Mouse (Mus musculus) thymus, postnatal 14 days (tissue): ENCODE results near the gene Fam222b.
"Not testable (repeated sequence)": the region's sequence is repeated elsewhere in the genome, so short reads cannot be mapped to it uniquely, and the experiment has no call there.

Experiments used
- DNase-seq: peaks from one replicate; pipeline ENCODE4 v3.0.0; 2021

The Fam222b gene

DNA sequence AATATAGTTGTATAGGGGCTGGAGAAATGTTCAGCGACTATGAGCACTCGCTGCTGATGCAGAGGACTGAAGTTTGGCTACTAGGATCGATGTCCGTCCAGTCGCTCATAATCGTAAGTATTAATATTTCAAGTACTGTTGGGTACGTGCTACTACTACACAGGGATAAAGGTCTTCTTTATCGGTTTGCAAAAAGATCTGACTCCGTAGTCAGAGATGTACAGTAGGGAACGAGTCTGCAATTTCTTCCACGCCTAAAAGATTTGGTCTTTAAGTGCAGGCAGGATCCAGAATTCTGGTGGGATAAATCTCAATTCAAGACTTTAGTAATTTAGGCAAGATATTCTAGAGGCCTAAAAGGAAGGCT, 340 bp upstream of the Fam222b start:
- no peak for DNase-seq

DNA sequence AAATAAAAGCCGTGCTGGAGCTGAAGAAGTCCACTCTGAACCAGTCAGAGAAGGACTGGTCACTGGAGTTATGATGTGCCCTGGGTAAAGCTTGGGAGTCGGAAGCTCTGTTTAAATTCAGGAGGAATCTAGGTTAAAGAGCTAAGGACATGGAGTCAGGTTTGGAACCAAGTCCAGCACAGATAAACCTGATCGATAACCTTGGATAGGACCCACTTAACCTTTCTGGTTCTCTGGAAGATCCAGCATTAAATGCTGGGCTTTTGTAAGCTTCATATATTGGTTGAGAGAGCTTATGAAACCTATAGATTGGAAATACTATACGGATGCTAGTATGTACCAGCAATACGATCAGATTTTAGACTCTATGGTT, 670 bp downstream of the Fam222b start:
- DNase-seq = no peak

DNA sequence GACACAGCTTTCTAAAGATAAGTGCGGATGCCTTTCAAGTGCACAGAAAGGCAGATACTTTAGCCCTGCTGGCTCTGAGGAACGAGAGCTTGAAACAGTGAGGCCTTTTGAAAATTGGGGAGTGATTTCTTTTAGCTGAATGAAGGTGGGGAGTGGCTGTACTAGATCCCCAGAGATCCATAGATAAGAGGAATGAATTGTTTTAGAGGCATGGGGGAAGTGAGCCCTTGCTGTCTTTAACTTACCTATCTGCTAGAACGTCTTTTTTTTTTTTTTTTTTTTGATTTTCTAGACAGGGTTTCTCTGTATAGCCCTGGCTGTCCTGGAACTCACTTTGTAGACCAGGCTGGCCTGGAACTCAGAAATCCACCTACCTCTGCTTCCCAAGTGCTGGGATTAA, 2.6 kb downstream of the Fam222b start:
- no peak for DNase-seq

DNA sequence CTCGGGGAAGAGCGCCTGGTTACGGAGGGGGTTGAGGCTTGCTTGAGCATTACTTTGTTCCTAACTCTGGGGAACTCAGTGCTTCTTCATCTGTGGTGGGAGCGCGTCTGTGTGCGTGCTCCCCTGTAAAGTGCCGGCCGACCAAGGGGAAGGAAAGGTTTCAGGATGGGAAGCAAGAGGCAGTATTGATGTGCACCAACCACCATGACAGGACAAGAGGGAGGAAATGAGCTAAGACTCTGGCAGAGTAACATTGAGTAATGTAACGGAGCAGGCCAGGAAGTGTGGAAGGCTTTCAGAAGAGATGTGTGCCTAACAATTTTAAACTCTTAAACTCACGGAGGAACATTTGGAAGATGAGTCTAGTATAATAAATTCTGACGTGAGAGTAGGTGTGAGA, 6.3 kb downstream of the Fam222b start:
- no peak for DNase-seq

DNA sequence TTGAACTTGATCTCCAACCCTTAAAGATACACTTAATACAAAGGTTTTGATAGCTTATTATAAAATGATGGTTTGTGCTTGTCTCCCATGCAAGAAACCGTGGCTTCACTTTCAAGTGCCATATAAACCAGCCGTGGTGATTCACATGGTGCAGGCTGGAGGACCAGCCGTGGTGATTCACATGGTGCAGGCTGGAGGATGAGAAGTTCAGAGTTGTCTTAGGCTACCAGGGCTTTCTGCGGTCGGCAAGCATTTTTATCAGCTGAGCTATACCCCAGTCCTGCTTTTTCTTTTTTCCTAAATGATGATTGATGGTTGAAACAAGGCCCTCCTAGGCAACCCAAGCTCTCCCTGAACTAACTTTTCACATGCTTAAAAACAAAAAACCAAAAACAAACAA, 7.7 kb downstream of the Fam222b start:
- DNase-seq = no peak

DNA sequence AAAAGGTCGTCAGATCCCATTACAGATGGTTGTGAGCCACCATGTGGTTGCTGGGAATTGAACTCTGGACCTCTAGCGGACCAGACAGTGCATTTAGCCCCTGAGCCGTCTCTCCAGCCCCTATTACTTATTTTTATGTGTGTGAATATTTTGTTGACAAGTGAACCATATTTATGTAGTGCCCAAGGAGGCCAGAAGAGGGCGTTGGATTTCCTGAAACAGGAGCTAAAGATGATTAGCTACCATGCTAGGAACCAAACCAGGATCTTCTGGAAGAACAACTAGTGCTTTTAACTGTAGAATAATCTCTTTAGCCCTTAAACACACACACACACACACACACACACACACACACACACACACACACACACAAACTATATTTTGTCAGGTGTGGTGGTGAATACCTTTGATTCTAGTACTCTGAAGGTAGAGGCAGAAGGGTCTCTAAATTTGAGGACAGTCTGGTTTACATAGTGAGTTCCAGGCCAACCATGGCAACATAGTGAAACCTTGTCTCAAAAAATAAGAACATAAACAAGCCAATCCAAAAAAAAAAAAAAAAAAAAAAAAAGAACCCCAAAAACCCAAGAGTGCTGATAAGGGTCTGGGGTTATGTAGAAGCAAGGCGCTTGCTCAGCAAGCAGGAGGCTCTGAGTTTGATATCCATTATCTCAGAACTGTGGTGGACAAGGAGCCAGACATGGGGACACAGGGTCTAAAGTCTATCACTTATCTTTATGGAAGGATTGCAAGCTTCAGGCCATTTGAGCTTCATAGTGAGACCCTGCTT, 8.7 kb downstream of the Fam222b start:
- DNase-seq = peak; percentile 13

DNA sequence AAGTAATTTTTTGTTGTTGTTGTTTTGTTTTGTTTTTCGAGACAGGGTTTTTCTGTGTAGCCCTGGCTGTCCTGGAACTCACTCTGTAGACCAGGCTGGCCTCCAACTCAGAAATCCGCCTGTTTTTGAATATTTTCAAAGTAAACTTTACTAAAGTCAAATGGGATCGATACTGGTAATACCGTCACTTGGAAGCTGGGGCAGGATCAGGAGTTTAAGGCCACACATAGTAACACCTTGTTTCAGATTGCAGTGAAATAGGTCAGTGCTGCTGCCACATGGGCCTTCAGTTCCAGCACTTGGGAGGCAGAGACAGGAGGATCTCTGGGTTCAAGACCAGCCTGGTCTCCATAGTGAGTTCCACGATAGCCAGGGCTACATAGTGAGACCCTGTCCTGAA, 10.0 kb downstream of the Fam222b start:
- DNase-seq = no peak

DNA sequence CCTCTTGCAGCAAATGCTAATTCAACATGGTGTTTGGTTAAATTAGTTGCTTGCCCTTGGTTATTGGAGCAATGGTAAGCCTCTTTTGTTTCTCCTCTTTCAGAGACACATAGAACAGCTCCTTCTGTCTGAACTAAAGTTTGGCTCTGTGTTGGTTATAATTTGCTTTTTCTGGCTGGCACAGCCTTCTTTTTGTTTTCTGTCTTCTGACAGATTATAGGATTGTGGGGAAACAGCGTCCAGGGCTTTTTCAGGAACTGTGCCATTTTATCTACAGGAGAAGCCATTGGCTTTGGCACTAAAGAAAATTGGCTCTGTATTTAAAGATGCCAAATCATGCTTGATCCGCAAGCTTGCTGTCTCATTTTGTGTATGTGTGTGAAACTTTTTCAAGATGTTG, 19.2 kb downstream of the Fam222b start:
- no peak for DNase-seq

DNA sequence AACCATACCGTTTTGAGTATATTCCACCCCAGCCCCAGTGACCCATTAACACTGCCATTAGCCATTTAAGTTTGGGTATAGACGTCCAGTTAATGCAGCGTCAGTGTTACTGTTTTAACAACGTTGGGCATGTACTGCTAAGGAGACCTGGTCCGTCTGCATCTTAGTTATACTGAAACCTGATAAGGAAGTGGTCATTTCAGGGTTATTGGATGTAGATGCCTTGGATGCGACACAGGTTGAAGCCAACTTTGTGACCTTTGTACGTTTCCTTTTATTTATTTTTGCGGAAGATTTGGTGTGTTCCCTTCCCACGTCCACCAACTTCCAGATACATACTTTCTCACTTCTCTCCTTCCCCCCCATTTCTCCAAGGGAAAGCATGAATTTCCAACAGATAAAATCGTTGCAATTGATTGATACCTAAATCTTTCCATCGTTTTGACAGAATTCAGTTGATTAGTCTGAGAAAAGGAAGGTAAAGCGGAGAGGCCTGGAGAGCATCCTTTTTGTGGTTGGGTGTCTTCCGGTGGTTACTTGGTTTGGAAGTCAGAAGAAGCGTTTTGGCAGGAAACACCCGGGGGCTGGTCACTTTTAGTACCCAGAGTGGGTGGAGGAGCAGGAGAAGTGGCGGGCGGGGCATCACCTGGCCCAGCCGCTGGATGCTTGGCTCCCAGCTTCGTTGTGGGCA, 20.4 kb downstream of the Fam222b start:
- no peak for DNase-seq

DNA sequence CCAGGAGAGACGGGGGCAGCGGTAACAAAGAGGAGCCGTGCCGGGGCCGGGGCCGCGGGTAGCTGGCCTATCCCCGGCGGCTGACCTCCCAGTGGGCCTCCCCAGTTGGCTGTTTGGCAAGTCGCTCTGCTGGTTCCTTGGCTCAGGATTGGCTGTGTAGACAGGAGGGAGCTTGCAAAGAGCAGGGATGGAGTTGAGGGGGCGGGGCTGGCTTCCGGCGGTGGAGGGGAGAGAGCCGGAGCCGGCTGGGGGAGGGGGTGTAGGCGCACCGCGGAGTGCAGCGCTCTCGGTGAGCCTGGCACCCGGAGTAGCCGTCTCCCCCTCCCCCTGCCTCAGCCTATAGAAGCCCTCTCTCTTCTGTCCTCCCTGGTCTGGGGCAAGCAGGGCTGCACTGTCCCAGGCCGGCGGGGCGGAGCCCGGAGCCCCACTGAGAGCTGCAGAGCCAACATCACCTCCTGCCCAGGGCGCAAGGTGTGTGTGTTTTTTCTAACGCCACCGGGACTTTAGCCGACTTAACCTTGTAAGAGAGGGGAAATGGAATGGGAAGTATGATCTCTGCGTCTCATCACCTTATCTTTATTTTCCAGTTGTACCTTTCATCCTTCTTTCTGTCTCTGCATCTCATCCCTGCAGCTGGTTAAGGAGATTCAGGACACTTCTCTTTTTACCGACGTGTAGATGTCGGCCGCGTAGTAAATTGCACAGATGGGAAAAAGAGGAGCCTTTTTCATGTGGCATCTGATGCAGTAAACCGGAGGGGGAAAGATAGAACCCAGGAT, 21.1 kb downstream of the Fam222b start:
- DNase-seq = peak; percentile 92

DNA sequence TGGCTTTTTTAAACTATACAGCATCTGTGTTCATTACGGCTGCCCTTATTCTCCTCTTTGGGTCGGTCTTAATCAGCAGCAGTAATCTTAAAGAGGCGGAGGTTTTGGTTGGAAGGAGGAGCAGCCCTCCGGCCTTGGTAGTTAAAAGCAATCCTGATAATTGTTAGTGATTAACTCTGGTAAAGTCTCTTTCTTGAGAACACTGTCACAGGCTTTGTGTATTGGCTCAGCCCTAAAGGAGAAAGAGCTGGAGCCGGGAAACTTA, 21.6 kb downstream of the Fam222b start:
- DNase-seq = no peak

DNA sequence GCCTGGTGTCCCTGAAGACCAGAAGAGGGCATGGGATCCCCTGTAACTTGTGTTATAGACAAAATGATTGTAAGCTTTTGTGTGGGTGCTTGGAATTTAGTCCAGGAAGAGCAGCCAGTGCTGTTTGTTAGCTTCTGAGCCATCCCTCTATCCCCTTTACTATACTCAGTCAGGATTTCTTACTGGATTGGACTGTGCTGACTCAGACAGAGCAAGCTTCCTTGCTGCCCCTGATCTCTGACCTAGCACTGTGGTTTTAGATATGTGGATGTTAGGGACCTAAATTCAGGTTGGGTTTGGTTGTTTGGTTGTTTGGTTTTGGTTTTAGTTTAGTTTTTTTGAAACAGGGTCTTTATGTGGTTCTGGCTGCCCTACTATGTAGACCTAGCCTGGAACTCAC, 24.0 kb downstream of the Fam222b start:
- DNase-seq = no peak

DNA sequence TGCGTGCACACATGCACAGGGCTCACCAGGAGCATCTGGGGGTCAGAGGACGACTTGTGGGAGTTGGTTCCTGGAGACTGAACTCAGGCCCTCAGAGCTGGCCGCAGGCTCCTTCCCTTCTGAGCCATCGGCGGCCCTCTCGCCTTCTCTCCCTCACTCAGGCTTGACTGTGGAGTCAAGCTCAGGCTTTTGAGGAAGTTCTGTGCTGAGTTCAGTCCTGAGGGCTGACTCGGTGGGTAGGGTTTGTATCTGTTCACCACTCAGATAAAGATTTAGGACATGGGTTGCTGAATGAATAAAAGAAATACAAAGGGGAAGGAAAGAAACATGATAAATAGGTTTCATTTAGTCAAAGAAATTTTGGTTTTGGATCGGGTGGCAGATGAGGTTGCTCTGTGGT, 25.4 kb downstream of the Fam222b start:
- no peak for DNase-seq

DNA sequence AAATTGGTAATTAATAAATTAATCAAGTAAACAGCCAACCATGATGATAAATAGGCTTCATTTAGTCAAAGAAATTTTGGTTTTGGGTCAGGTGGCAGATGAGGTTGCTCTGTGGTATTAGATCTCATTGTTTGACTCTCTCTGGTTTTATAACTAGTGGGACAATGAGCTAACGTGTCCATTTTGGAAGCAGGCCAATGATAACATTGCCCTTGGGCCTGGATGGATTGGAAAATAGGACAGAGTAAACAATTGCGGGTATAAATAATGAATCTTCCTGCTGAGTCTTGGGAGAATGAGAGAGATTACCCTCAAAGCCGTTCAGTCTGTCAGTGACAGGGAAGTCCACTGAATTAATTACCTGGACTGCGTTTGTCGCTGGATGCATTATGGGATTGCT, 26.7 kb downstream of the Fam222b start:
- DNase-seq = no peak

DNA sequence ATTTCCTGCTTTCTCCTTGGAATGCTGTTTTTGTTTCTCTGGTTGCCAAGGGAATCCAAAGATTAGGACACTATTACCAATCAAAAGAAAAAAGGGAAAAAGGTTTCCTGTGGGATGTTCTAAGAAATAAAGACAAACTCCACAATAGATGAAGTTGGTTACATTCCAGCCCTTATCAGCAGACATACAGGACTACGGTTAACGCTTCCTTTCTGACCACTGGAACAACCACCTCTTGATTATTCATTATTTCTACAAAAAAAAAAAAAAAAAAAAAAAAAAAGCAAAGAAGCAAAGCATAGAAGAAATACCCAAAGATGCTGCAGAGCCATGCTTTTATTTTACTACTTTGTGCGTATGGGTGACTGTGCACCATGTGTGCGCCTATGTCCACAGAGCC, 28.4 kb downstream of the Fam222b start:
- no peak for DNase-seq

DNA sequence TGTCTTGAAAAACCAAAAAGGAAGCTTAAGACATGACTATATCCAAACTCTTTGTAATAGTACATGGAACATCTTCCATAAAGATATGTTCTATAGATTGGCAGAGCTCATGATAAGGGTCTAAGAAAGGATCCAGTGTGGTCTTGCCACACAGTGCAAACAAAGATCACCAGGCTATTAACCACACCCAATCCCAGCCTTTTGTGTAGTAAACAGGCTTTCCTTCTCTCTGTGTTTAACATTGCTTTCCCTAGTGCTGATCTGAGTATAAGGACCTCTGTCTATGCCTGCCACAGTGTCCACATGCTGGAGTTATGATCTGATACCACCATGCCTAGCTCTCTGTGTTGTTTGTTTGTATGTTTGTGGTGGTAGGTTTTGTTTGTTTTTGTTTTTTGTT, 29.3 kb downstream of the Fam222b start:
- no peak for DNase-seq

DNA sequence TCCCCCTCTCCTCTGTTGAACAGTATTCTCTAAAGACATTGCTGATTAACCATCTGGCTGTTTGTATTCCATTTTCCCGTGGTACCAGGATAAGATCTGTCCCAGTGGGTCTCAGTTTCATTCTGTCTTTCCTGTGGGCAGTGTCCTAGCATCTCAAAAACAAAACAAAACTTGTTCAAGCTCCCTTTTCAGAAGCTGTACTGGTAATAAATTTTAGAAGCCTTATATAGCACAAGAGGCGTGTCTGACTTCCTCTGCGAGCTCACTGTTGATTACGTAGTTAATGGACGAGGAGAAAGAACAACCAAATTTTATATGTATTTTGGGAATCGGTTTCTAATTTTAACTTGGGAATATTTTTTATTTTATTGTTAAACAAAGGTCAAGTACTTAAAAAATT, 31.2 kb downstream of the Fam222b start:
- DNase-seq = no peak

DNA sequence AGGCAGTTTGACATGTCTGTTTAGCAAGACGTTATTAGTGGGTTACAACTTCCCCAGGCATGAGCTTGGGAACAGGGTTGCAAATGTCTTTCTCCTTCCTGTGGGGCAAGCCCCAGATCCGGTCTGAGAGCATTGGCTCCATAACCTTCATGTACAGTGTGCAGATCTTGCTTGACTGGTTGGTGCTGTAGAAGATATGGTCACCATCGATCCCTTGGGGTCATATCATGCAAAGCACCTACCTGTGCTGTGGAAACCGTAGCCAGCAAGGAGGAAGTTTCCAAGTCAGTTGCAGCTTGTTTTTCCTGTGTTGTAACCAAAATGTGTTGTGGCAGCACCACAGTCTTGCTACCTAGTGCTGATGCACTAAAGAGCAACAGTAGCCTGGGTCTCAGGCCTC, 32.3 kb downstream of the Fam222b start:
- DNase-seq = no peak

DNA sequence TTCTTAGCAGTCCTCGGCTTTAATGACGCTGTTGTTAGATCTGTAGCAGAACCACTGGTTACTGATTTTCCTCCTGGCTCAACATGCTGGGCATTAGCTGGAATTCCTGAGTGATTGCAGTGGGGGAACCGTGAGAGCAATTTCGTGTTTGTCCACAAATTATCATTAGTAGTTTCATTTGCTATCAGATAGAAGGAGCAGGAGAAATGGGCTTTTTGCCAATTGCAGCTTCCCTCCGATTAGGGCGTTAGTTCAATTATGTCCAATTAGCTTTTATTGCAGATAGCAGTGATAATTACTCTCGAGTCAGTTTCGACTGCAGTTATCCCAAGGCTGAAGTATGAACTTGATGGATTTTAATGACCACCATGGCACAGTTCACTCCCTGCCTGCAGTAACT, 35.0 kb downstream of the Fam222b start:
- no peak for DNase-seq

DNA sequence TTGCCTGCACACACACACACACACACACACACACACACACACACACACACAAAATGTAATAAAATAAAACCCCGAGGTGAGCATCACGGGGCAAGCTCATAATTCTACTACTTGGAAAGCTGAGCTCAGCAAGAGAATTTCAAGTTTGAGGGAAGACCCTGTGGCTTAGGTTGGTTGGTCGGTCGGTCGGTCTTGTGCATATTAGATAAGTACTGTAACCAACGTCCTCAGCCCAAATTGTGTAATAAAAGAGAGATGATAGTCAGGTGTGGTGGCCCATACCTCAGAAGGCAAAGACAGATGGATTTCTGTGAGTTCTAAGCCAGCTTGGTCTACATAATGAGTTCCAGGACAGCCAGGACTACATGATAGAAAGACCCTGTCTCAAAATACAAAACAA, 39.5 kb downstream of the Fam222b start:
- DNase-seq = no peak

DNA sequence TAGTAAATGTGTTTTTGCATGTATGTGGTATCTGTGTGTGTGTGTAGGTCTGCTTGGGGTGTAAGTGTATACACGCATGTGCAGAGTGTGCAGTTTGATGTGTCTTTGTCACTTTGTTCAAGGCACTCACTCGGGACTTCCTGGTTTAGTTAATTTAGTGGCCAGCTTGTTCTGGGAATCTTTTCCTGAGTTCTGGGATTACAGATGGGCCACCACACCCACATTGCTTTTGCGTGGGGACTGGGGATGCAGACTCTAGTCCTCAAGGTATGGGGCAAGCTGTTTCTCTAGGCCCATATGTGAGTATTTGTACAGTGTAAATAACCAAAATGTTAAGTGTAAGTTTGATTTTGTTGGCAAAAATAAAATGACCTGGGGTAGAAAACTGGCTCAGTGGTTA, 39.9 kb downstream of the Fam222b start:
- DNase-seq = no peak

DNA sequence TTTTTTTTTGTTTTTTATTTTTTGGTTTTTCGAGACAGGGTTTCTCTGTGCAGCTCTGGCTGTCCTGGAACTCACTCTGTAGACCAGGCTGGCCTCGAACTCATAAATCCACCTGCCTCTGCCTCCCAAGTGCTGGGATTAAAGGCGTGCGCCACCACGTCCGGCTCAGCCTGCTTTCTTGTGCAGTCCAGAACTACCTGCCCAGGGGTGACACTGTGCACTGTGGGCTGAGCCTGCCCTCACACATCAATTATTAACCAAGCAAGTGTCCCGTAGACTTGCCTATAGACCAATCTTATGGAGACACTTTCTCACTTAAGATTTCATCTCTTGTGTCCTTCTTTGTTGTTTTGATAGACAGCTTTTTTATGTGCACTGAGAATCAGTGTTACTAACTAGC, 40.9 kb downstream of the Fam222b start:
- not testable (repeated sequence) for DNase-seq

DNA sequence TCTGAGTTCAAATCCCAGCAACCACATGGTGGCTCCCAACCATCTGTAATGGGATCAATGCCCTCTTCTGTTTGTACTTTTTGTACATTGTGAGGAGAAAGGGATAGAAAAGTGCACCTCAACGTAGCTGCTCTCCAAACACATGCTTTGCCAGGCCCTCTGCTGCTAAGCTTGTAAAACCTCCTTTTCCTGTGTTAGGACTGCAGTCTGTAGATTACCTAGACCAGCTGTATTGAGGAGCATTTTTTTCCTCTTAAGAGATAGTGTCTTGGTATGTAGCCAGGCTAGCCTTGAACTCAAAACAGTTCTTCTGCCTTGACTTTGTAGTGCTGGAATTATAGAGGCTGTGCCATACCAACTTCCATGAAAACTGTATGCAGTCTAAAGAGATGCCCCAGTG, 41.7 kb downstream of the Fam222b start:
- no peak for DNase-seq

DNA sequence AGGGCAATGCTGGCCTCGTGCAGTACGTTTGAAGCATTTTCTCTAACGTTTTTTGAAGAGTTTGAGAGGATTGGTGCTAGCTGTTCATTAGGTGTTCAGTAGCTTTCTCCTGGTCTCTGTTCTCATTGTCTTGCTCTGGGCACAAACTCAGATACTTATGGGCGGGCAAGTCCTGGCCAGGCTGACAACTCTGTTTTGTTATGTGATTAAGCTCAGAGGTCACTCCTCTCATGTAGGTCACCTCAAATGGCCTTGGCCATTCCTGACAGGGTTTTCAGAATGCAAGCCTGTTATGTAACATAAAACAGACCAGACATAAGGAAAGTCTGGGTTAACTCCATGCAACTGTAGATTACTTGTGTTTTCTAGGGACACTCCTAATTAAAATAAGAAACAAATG, 43.1 kb downstream of the Fam222b start:
- DNase-seq = no peak

DNA sequence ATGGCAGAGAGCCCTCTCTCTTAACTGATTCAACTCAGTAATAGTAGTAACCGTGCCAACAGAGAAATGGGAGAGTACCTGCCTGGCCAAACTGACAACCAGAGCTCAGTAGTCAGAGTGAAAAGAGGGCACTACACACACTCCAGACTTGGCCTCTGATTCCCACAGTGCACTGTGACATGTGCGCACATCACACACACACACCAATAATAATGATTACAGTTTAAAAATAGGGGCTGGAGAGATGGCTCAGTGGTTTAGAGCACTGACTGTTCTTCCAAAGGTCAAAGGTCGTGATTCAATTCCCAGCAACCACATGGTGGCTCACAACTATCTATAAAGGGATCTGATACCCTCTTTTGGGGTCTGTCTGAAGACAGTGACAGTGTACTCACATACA, 43.6 kb downstream of the Fam222b start:
- DNase-seq = no peak
